Mouse (Mus musculus): ENCODE measurements around the gene Taf6.

DNA sequence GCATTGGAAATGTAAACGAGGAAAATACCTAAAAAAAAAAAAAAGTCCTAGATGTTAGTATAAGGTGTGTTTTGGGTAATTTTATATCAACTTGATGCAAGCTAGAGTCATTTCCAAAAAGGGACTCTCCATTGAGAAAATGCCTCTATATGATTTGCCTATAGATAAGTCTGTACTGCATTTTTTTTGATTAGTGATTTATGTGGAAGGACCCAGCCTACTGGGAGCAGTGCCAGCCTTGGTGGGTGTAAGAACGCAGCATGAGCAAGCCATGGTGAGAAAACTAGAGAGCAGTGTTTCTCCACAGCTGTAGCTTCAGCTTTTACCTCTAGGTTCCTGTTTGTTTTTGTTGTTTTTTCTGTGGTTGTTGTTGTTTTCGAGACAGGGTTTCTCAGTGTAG lies 36.0 kb upstream of the Taf6 start:
- TF ChIP-seq CTCF (IDR thresholded peaks at IDR 0.05) (no peak), POLR2A (IDR thresholded peaks at IDR 0.05; ENCODE audit: insufficient read depth, low read depth, low read length) (no peak)

All from heart, adult 2 months (tissue).